Mouse (Mus musculus) neural tube, embryonic 12.5 days (tissue): ENCODE measurements at regions not wholly inside any gene's neighbourhood (a gene's known extent, or its start where the extent isn't known, plus 50 kb on each side); places are given as distances from the start of the nearest gene placed in this dataset.
"Not testable (repeated sequence)": the region's sequence is repeated elsewhere in the genome, so short reads cannot be mapped to it uniquely, and the experiment has no call there.

Experiments used
- ATAC-seq: fragments of 200-750 bp; cut with Nextera tagmentation; 2 replicates; pipeline ENCODE4 v1.8.0; 2017; ENCODE audit warnings: low read depth, mild to moderate bottlenecking, moderate TSS enrichment, moderate library complexity; ENCODE audit not compliant: low FRiP score
- H3K27ac ChIP-seq: fragments of 300-500 bp; sonication (generic); 2 replicates; pipeline ENCODE4 v1.5.1; 2016
- H3K27me3 ChIP-seq: fragments of 300-500 bp; sonication (generic); replicated peaks from 2 replicates; pipeline ENCODE4 v1.6.1; 2016; ENCODE audit warnings: mild to moderate bottlenecking
- H3K36me3 ChIP-seq: fragments of 300-500 bp; sonication (generic); 2 replicates; pipeline ENCODE4 v1.6.1; 2016; ENCODE audit warnings: mild to moderate bottlenecking
- H3K4me1 ChIP-seq: fragments of 300-500 bp; sonication (generic); 2 replicates; pipeline ENCODE4 v1.6.1; 2016
- H3K4me2 ChIP-seq: fragments of 300-500 bp; sonication (generic); replicated peaks from 2 replicates; pipeline ENCODE4 v1.6.1; 2016; ENCODE audit warnings: mild to moderate bottlenecking
- H3K4me3 ChIP-seq: fragments of 300-500 bp; sonication (generic); 2 replicates; pipeline ENCODE4 v1.5.1; 2016
- H3K9ac ChIP-seq: fragments of 300-500 bp; sonication (generic); 2 replicates; pipeline ENCODE4 v1.6.1; 2016; ENCODE audit warnings: mild to moderate bottlenecking
- H3K9me3 ChIP-seq: fragments of 300-500 bp; sonication (generic); 2 replicates; pipeline ENCODE4 v1.6.1; 2016; ENCODE audit warnings: mild to moderate bottlenecking
- WGBS: fragments of 180-500 bp; shearing (Covaris S2); methylation state at CpG from one replicate; pipeline ENCODE4 v1.1.7; 2016; 5-methylcytosine and 5-hydroxymethylcytosine counted together

DNA sequence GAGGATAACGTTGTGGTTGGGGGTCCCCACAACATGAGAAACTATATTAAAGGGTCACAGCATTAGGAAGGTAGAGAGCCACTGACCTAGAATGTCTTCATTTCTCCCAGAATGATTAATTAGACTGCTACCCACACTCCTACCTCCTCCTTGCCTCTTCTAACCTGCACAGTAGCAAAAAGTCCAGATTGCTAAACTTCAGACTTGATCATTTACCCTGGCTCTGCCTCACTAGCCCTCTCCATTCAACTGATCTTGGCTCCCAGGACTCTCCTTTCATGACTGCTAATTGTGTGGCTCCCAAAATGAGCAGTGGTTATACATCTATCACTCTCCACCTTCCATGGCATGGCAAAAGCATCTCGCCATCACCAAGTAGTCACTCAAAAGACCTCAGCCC, 88.1 kb downstream of the Hs1bp3 start:
- H3K9me3 ChIP-seq: no peaks in the 10 kb centered on the region
- ATAC-seq: no peak
- H3K4me1 ChIP-seq: 0 out of 2 replicates have a peak, but pooled peaks cover 3% of the 10 kb centered on the region
- 75% methylated on average over 2 of the region's 2 CpGs for whole genome bisulfite sequencing
- no peak overlapping the region for H3K27ac ChIP-seq
- H3K4me2 ChIP-seq: no peak overlapping the region
- no peaks in the 10 kb centered on the region for H3K27me3 ChIP-seq
- H3K9ac ChIP-seq: no peak overlapping the region
- no peaks in the 10 kb centered on the region for H3K36me3 ChIP-seq
- H3K4me3 ChIP-seq: no peak overlapping the region

- no peak overlapping the region for H3K4me2 ChIP-seq
- H3K9me3 ChIP-seq: no peaks in the 10 kb centered on the region
- WGBS: 88% methylated on average over 10 of the region's 10 CpGs
- H3K4me1 ChIP-seq: 0 out of 2 replicates have a peak, but pooled peaks cover 3% of the 10 kb centered on the region
- no peaks in the 10 kb centered on the region for H3K27me3 ChIP-seq
- no peak for ATAC-seq
- no peak overlapping the region for H3K9ac ChIP-seq
- no peak overlapping the region for H3K27ac ChIP-seq
- H3K4me3 ChIP-seq: no peak overlapping the region
- H3K36me3 ChIP-seq: no peaks in the 10 kb centered on the region
Observed at GRCm38 (mm10) chr12:8400345-8401130, 87.3 kb downstream of the Hs1bp3 start.

DNA sequence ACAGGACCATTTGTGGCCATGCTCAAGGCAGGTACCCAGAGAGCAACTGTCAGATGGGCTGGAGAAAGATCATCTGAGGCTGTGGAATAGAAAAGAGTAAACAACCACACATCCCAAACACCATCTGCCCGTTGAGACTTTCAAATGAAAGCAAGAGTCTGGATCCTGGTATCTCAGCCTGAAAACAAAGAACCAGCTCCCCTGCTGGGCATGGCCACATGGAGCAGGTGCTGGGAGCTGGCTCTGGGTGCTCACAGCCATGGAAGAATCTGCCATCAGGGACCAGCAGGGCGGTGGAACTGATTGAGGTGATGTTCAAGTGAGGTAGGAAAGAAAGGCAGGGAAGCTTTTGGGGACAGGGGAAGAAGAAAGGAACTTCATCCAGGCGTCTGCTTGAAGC, 85.6 kb downstream of the Hs1bp3 start:
- Histone ChIP-seq H3K27ac (no peak overlapping the region), H3K4me1 (0 out of 2 replicates have a peak, but pooled peaks cover 5% of the 10 kb centered on the region), H3K9me3 (no peaks in the 10 kb centered on the region), H3K36me3 (no peaks in the 10 kb centered on the region), H3K4me3 (no peak overlapping the region), H3K4me2 (no peak overlapping the region), H3K27me3 (no peaks in the 10 kb centered on the region), H3K9ac (no peak overlapping the region)
- WGBS: 65% methylated on average over 3 of the region's 3 CpGs
- ATAC-seq: no peak

GRCm38 (mm10) chr12:8396408-8396807, 83.2 kb downstream of the Hs1bp3 start:
- not testable (repeated sequence) for H3K4me1 ChIP-seq, H3K27me3 ChIP-seq, H3K36me3 ChIP-seq, H3K9ac ChIP-seq, H3K4me2 ChIP-seq, H3K4me3 ChIP-seq, ATAC-seq, H3K27ac ChIP-seq, H3K9me3 ChIP-seq
- 86% methylated on average over 6 of the region's 6 CpGs for WGBS

- Histone ChIP-seq H3K9me3 (no peaks in the 10 kb centered on the region), H3K27me3 (no peaks in the 10 kb centered on the region), H3K27ac (no peak overlapping the region), H3K36me3 (no peaks in the 10 kb centered on the region), H3K9ac (no peak overlapping the region), H3K4me2 (no peak overlapping the region), H3K4me1 (0 out of 2 replicates have a peak, but pooled peaks cover 2% of the 10 kb centered on the region), H3K4me3 (no peak overlapping the region)
- no peak for ATAC-seq
- WGBS: 68% methylated on average over 6 of the region's 6 CpGs
Observed at GRCm38 (mm10) chr12:8394894-8395297, 81.7 kb downstream of the Hs1bp3 start.

DNA sequence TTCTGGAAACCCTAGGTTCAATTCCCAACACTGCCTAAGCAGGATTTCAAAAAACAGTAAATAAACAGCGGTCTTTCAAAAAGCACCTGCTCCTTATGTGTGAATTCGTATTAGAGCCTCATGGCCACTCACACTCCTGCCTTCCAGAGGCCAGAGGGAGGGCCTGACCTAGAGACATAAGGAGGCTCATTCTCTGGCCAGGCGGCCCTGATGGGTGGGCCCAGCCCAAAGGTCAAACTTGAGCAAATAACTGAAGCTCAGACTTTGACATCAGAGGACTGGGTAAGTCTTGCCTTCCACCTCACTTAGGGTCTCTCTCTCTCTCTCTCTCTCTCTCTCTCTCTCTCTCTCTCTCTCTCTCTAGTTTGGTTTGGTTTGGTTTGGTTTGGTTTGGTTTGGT, 80.7 kb downstream of the Hs1bp3 start:
- no peak overlapping the region for H3K4me2 ChIP-seq
- H3K9me3 ChIP-seq: no peaks in the 10 kb centered on the region
- H3K4me3 ChIP-seq: no peak overlapping the region
- H3K27ac ChIP-seq: no peak overlapping the region
- ATAC-seq: no peak
- 0 out of 2 replicates have a peak, but pooled peaks cover 2% of the 10 kb centered on the region for H3K4me1 ChIP-seq
- H3K36me3 ChIP-seq: no peaks in the 10 kb centered on the region
- no peak overlapping the region for H3K9ac ChIP-seq
- no peaks in the 10 kb centered on the region for H3K27me3 ChIP-seq
- WGBS: 84% methylated on average over 3 of the region's 3 CpGs
